Mouse (Mus musculus) MEL (cell line): ENCODE results near the gene Pde11a.

Experiments
- CHD2 ChIP-seq: IDR thresholded peaks from 2 replicates; pipeline ENCODE4 v1.6.1; 2011; ENCODE audit warnings: low read length, improper control_type of control experiment
- CTCF ChIP-seq, 3 experiments: IDR thresholded peaks in 2 of 3; conservative IDR thresholded peaks in 1 of 3; 2 replicates each; pipeline ENCODE4 v1.5.1; 2011 to 2012; ENCODE audit warnings: low read length in 3 of 3, low read depth in 2 of 3, mild to moderate bottlenecking in 2 of 3, improper control_type of control experiment in 1 of 3, inconsistent platforms in 1 of 3, mixed read lengths in 1 of 3, moderate library complexity in 1 of 3; ENCODE audit not compliant: control insufficient read depth in 1 of 3, insufficient read depth in 1 of 3, poor library complexity in 1 of 3, severe bottlenecking in 1 of 3
- GABPA ChIP-seq: IDR thresholded peaks from 2 replicates; pipeline ENCODE4 v1.6.1; 2012; ENCODE audit warnings: low read depth, mild to moderate bottlenecking, inconsistent platforms, low read length, improper control_type of control experiment, moderate library complexity
- GATA1 ChIP-seq: IDR thresholded peaks from 2 replicates; pipeline ENCODE4 v1.6.1; 2011; ENCODE audit warnings: low read depth, low read length, improper control_type of control experiment
- KAT2A ChIP-seq: conservative IDR thresholded peaks from 2 replicates; pipeline ENCODE4 v1.6.1; 2012; ENCODE audit warnings: low read depth, low read length, improper control_type of control experiment, inconsistent platforms
- MAFK ChIP-seq: IDR thresholded peaks from 2 replicates; pipeline ENCODE4 v1.6.1; 2011; ENCODE audit warnings: low read depth, mild to moderate bottlenecking, low read length, improper control_type of control experiment, borderline replicate concordance
- MAX ChIP-seq: IDR thresholded peaks from 2 replicates; pipeline ENCODE4 v1.6.1; 2011; ENCODE audit warnings: low read length, improper control_type of control experiment
- MEF2A ChIP-seq: IDR thresholded peaks from 2 replicates; pipeline ENCODE4 v1.6.1; 2014; ENCODE audit warnings: low read depth, mild to moderate bottlenecking, inconsistent platforms, low read length, improper control_type of control experiment; ENCODE audit not compliant: poor library complexity, insufficient replicate concordance, severe bottlenecking; ENCODE audit errors: extremely low read depth
- POLR2A ChIP-seq, 2 experiments: IDR thresholded peaks; 2 replicates each; pipeline ENCODE4 v1.6.1; 2011 to 2012; ENCODE audit warnings: low read length in 2 of 2, mild to moderate bottlenecking in 2 of 2, control low read depth in 1 of 2, improper control_type of control experiment in 1 of 2, low read depth in 1 of 2, moderate library complexity in 1 of 2; ENCODE audit not compliant: control insufficient read depth in 1 of 2, insufficient read depth in 1 of 2, poor library complexity in 1 of 2
- POLR2AphosphoS2 ChIP-seq: IDR thresholded peaks from 2 replicates; pipeline ENCODE4 v1.6.1; 2011; ENCODE audit warnings: low read length, improper control_type of control experiment
- SIN3A ChIP-seq: IDR thresholded peaks from 2 replicates; pipeline ENCODE4 v1.6.1; 2012; ENCODE audit warnings: low read length, improper control_type of control experiment, inconsistent platforms
- TCF12 ChIP-seq: IDR thresholded peaks from 2 replicates; pipeline ENCODE4 v1.6.1; 2014; ENCODE audit warnings: low read depth, mild to moderate bottlenecking, inconsistent platforms, low read length, improper control_type of control experiment, moderate library complexity
- ZC3H11A ChIP-seq: IDR thresholded peaks from 2 replicates; pipeline ENCODE4 v1.6.1; 2012; ENCODE audit warnings: low read depth, mild to moderate bottlenecking, inconsistent platforms, low read length, improper control_type of control experiment

DNA sequence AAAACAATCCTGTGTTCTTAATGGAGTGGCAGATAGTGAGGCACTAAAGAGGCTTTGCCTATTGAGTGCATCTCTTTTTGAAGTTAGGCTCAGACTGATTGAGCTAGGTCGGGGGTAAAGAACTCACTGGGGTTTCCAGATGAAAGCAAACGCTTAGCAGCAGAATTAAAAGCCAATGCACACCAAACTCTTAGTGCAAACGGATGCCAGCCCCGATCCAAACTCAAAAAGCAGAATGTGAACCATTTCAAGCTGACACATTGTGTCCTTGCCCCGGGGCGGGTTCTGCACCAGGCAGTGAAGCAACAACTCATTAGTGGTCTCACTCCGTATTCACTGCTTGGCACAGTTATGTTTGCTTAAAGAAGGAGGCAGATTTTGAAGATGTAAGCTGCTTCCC lies 321.7 kb downstream of the Pde11a start:
- TF ChIP-seq SIN3A (no peak), GABPA (no peak), CTCF (IDR thresholded peaks at IDR 0.05 in 2 of 3, conservative IDR thresholded peaks at IDR 0.05 in 1 of 3; ENCODE audit: control insufficient read depth in 1 of 3, insufficient read depth in 1 of 3, low read depth in 2 of 3, low read length in 3 of 3, poor library complexity in 1 of 3, severe bottlenecking in 1 of 3) (no peak), GATA1 (no peak), TCF12 (no peak), KAT2A (no peak), POLR2AphosphoS2 (no peak), MAFK (no peak), MEF2A (no peak), CHD2 (no peak), POLR2A (IDR thresholded peaks at IDR 0.05; ENCODE audit: control insufficient read depth in 1 of 2, insufficient read depth in 1 of 2, low read depth in 1 of 2, low read length in 2 of 2, poor library complexity in 1 of 2) (no peak), ZC3H11A (no peak), MAX (no peak)
